Mouse (Mus musculus): ENCODE data around the gene Cmtm1.

The Cmtm1 gene

GRCm38 (mm10) chr8:104246621-104247020 is 63.3 kb downstream of the Cmtm1 start:
- in situ Hi-C loops (cut with MboI): loop anchor here (10.0 kb wide), 1 partner anchor 198 kb away; the partner anchor contains the start of gene Dync1li2
